Mouse (Mus musculus) lung, postnatal 0 days (tissue): ENCODE data around the gene Tmem177. TPM values are rescaled to one million over a fixed set of nuclear protein-coding genes. Genes with fewer than 3 reads are reported as not detected.

Experiments
- ATAC-seq: fragments of 200-750 bp; cut with Nextera tagmentation; 2 replicates; pipeline ENCODE4 v1.8.0; 2017; ENCODE audit warnings: moderate library complexity
- DNase-seq: peaks from one replicate; pipeline ENCODE4 v3.0.0-alpha.2; 2016; ENCODE audit warnings: low spot score
- H3K27ac ChIP-seq: fragments of 300-500 bp; sonication (generic); 2 replicates; pipeline ENCODE4 v1.5.1; 2014; ENCODE audit warnings: antibody characterized with exemption, mild to moderate bottlenecking, low read length, mixed read lengths
- H3K27me3 ChIP-seq: fragments of 300-500 bp; sonication (generic); replicated peaks from 2 replicates; pipeline ENCODE4 v1.6.1; 2014; ENCODE audit warnings: low read length, mixed read lengths; ENCODE audit not compliant: insufficient read depth
- H3K36me3 ChIP-seq: fragments of 300-500 bp; sonication (generic); 2 replicates; pipeline ENCODE4 v1.6.1; 2014; ENCODE audit warnings: low read length, mixed read lengths; ENCODE audit not compliant: insufficient read depth
- H3K4me1 ChIP-seq: fragments of 300-500 bp; sonication (generic); 2 replicates; pipeline ENCODE4 v1.6.1; 2014; ENCODE audit warnings: antibody characterized with exemption, low read depth, low read length, mixed read lengths; ENCODE audit not compliant: insufficient read depth
- H3K4me2 ChIP-seq: fragments of 300-500 bp; sonication (generic); replicated peaks from 2 replicates; pipeline ENCODE4 v1.6.1; 2014; ENCODE audit warnings: low read depth, mild to moderate bottlenecking, low read length, moderate library complexity, mixed read lengths
- H3K4me3 ChIP-seq: fragments of 300-500 bp; sonication (generic); 2 replicates; pipeline ENCODE4 v1.5.1; 2014; ENCODE audit warnings: low read depth, low read length
- H3K9ac ChIP-seq: fragments of 300-500 bp; sonication (generic); replicated peaks from 2 replicates; pipeline ENCODE4 v1.6.1; 2014; ENCODE audit warnings: low read depth, mild to moderate bottlenecking
- H3K9me3 ChIP-seq: fragments of 300-500 bp; sonication (generic); 2 replicates; pipeline ENCODE4 v1.6.1; 2016; ENCODE audit warnings: low read length, mixed read lengths
- CTCF ChIP-seq: IDR thresholded peaks from 2 replicates; pipeline ENCODE4 v1.5.1; 2016; ENCODE audit warnings: antibody characterized with exemption, mild to moderate bottlenecking
- EP300 ChIP-seq: IDR thresholded peaks from 2 replicates; pipeline ENCODE4 v1.6.1; 2016; ENCODE audit warnings: antibody characterized with exemption, mild to moderate bottlenecking, control low read depth
- WGBS: fragments of 180-500 bp; shearing (Covaris S2); extraction: QIAGEN DNeasy Blood & Tissue Kit; methylation state at CpG from one replicate; pipeline ENCODE4 v1.1.7; 2014; 5-methylcytosine and 5-hydroxymethylcytosine counted together
- polyA plus RNA-seq: library from polyadenylated mRNA; unstranded; fragments of >200 nt; fragmentation: Nextera tagmentation; extraction: Ambion mirVana; gene quantifications from 2 replicates; pipeline ENCODE4 v1.2.1, GENCODE M21; 2015

Tmem177 gene
- polyA plus RNA-seq, 1 experiment from 2014 or later = 4.5 TPM

GRCm38 (mm10) chr1:119892933-119893332, 20.1 kb downstream of the Tmem177 start:
- DNase-seq = no peak
- no peak overlapping the region for H3K9ac ChIP-seq
- no peak overlapping the region for H3K4me3 ChIP-seq
- no peak overlapping the region for H3K27ac ChIP-seq
- no peaks in the 10 kb centered on the region for H3K4me1 ChIP-seq
- H3K27me3 ChIP-seq = no peaks in the 10 kb centered on the region
- H3K9me3 ChIP-seq = no peaks in the 10 kb centered on the region
- WGBS = 44% methylated on average over 6 of the region's 6 CpGs
- TF ChIP-seq EP300 (no peak), CTCF (peak; percentile 39)
- no peak overlapping the region for H3K4me2 ChIP-seq
- no peaks in the 10 kb centered on the region for H3K36me3 ChIP-seq
- ATAC-seq = peak; percentile 22; the same call in 1 of the 2 replicates

GRCm38 (mm10) chr1:119891865-119892264, 21.1 kb downstream of the Tmem177 start:
- H3K9ac ChIP-seq = no peak overlapping the region
- ATAC-seq = no peak
- TF ChIP-seq EP300 (no peak), CTCF (no peak)
- no peak for DNase-seq
- no peaks in the 10 kb centered on the region for H3K9me3 ChIP-seq
- no peaks in the 10 kb centered on the region for H3K27me3 ChIP-seq
- H3K4me2 ChIP-seq = no peak overlapping the region
- H3K27ac ChIP-seq = no peak overlapping the region
- H3K36me3 ChIP-seq = no peaks in the 10 kb centered on the region
- WGBS = 59% methylated on average over 4 of the region's 4 CpGs
- H3K4me1 ChIP-seq = no peaks in the 10 kb centered on the region; the same call in 1 of the 2 replicates
- no peak overlapping the region for H3K4me3 ChIP-seq

GRCm38 (mm10) chr1:119891149-119891548, 21.9 kb downstream of the Tmem177 start:
- 78% methylated on average over 9 of the region's 9 CpGs for WGBS
- H3K4me2 ChIP-seq = no peak overlapping the region
- no peak overlapping the region for H3K27ac ChIP-seq
- DNase-seq (no peak), ATAC-seq (no peak)
- no peak overlapping the region for H3K4me3 ChIP-seq
- no peaks in the 10 kb centered on the region for H3K27me3 ChIP-seq
- no peaks in the 10 kb centered on the region for H3K36me3 ChIP-seq
- TF ChIP-seq CTCF (no peak), EP300 (no peak)
- H3K9ac ChIP-seq = no peak overlapping the region
- H3K4me1 ChIP-seq = no peaks in the 10 kb centered on the region; the same call in 1 of the 2 replicates
- no peaks in the 10 kb centered on the region for H3K9me3 ChIP-seq

- Histone ChIP-seq H3K9ac (no peak overlapping the region), H3K27me3 (no peaks in the 10 kb centered on the region), H3K36me3 (no peaks in the 10 kb centered on the region), H3K4me3 (no peak overlapping the region), H3K27ac (no peak overlapping the region), H3K4me2 (peak overlapping the region; percentile 40), H3K9me3 (no peaks in the 10 kb centered on the region), H3K4me1 (no peaks in the 10 kb centered on the region; the same call in 1 of the 2 replicates)
- no peak for DNase-seq
- 55% methylated on average over 16 of the region's 16 CpGs for WGBS
- ATAC-seq = no peak
- TF ChIP-seq CTCF (no peak), EP300 (no peak)
Measured at GRCm38 (mm10) chr1:119889347-119889746, 23.7 kb downstream of the Tmem177 start.

- TF ChIP-seq CTCF (no peak), EP300 (no peak)
- no peak overlapping the region for H3K4me2 ChIP-seq
- DNase-seq = peak; percentile 50
- 29% methylated on average over 7 of the region's 7 CpGs for WGBS
- H3K4me3 ChIP-seq = no peak overlapping the region
- H3K4me1 ChIP-seq = no peaks in the 10 kb centered on the region; the same call in 1 of the 2 replicates
- H3K9me3 ChIP-seq = no peaks in the 10 kb centered on the region
- H3K27ac ChIP-seq = peak overlapping the region; percentile 11; the same call in 1 of the 2 replicates
- no peak overlapping the region for H3K9ac ChIP-seq
- no peaks in the 10 kb centered on the region for H3K36me3 ChIP-seq
- H3K27me3 ChIP-seq = no peaks in the 10 kb centered on the region
- ATAC-seq = peak; percentile 63
Measured at GRCm38 (mm10) chr1:119886320-119886719, 26.7 kb downstream of the Tmem177 start.

GRCm38 (mm10) chr1:119884272-119884671, 28.7 kb downstream of the Tmem177 start:
- DNase-seq (no peak), ATAC-seq (no peak)
- TF ChIP-seq CTCF (no peak), EP300 (no peak)
- Histone ChIP-seq H3K4me1 (no peaks in the 10 kb centered on the region; the same call in 1 of the 2 replicates), H3K4me3 (no peak overlapping the region), H3K36me3 (no peaks in the 10 kb centered on the region), H3K27me3 (no peaks in the 10 kb centered on the region), H3K27ac (no peak overlapping the region), H3K9me3 (no peaks in the 10 kb centered on the region), H3K9ac (no peak overlapping the region), H3K4me2 (no peak overlapping the region)
- 70% methylated on average over 3 of the region's 3 CpGs for WGBS

DNA sequence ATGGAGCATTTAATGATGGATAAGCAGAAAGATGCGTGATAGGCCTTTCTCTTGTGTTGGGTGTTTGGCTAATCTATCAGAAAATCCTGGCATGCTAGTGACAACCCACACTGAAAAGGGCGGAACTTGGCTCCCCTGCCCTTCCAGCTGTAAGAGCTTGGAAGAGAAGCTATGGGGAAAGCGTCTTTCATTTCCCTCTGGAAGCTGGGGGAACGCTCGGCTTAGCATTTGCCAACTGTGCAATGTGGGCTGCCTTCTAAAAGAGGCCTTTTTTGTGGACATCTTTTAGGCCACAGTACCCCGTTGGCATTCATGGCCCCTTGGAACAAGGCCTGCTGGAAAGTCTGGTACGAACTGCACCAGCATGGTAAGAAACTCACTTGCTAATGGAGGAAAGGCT, 34.1 kb downstream of the Tmem177 start:
- ATAC-seq (no peak; the same call in 1 of the 2 replicates), DNase-seq (peak; percentile 63)
- Histone ChIP-seq H3K9ac (no peak overlapping the region), H3K4me3 (no peak overlapping the region), H3K27ac (no peak overlapping the region), H3K36me3 (no peaks in the 10 kb centered on the region), H3K9me3 (no peaks in the 10 kb centered on the region), H3K27me3 (no peaks in the 10 kb centered on the region), H3K4me1 (no peaks in the 10 kb centered on the region), H3K4me2 (no peak overlapping the region)
- WGBS = 56% methylated on average over 7 of the region's 7 CpGs
- TF ChIP-seq EP300 (no peak), CTCF (no peak)
